Mouse (Mus musculus) T-cell, adult 2 months (primary cell): ENCODE data around the gene Pgs1.

Experiments
- DNase-seq: peaks from one replicate; pipeline ENCODE4 v3.0.0; 2022; ENCODE audit warnings: low spot score

Pgs1 gene

DNA sequence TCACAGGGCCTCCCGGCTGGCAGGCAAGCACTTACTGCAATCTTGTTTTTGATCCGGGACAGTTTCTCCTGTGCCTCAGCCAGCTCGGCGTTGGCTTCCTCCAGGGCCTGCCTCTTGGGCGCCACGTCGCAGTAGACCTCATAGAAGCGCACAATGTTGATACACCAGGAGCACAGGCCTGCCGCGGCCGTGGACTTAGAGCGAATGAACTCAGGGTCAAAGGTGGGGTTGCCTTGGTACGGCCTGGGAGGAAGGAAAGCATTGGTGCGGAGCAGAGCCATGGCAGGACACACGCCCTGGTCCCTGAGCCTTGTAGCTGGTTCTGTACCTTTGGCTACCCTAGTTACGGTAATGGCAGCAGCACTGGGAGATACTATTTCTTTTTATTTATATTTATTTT, 64.1 kb downstream of the Pgs1 start:
- DNase-seq = no peak

GRCm38 (mm10) chr11:118058367-118058766, 72.3 kb downstream of the Pgs1 start:
- DNase-seq = no peak

DNA sequence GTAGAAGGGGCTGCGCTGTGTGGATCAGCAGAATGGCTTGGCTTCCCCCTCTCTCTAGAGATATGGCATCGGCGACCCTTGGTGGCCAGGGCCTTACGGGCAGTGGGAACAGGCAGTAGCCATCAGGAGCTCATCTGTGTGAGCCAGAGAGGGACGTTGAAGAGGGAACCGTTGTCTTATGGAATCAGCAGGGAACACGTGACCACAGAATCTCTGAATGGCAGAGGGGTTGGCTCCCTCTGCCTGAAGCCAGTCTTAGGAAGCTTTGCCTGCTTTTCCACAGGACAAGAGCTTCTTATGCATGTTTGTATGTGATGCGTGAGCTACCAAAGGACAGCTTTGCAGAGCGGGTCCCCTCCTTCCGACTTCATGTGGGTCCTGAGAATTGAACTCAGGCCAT, 72.8 kb downstream of the Pgs1 start:
- DNase-seq = no peak

DNA sequence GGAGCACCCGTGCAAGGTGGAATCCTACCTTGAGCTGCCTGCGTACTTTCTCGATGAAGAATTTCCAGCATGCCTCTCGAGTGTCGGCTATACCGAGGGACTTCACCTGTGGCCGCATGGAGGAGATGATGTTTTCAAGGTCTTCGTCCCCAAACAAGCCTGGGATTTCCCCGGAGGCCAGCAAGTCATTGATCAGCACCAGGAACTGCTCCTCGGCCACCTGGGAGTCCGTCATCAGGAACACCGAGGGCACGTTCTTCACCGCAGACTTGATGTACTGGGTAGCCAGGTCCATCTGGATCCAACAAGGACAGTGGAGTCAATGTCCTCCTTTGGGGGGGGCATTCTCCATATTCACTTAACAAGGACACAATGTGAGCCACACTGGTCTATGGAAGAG, 73.9 kb downstream of the Pgs1 start:
- DNase-seq = no peak

- no peak for DNase-seq
Measured at GRCm38 (mm10) chr11:118067588-118067987, 81.5 kb downstream of the Pgs1 start.

DNA sequence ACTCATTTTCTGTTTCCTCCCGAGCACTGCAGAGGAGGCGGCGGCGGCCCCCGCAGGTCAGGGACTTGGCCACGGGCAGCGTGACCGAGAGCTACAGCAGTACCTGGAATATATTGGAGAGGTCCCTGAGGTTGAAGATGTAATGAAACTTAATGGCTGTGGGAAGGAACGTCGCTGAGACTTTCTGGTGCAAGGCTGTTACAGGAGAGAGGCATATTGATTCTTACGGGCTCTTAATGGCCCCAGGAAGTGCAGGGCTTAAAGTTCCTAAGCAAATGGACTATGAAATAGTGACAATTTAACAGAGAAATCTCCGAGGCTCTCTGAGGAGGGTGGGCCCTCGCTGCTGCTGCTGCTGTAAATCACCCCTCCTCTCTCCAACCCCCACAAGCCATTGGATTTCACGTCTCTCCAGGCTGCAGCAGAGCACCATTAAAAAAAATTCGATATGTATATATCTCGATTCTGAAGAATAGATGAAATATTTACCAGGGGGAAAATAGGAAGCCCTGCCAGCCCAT, 82.8 kb downstream of the Pgs1 start:
- no peak for DNase-seq

DNA sequence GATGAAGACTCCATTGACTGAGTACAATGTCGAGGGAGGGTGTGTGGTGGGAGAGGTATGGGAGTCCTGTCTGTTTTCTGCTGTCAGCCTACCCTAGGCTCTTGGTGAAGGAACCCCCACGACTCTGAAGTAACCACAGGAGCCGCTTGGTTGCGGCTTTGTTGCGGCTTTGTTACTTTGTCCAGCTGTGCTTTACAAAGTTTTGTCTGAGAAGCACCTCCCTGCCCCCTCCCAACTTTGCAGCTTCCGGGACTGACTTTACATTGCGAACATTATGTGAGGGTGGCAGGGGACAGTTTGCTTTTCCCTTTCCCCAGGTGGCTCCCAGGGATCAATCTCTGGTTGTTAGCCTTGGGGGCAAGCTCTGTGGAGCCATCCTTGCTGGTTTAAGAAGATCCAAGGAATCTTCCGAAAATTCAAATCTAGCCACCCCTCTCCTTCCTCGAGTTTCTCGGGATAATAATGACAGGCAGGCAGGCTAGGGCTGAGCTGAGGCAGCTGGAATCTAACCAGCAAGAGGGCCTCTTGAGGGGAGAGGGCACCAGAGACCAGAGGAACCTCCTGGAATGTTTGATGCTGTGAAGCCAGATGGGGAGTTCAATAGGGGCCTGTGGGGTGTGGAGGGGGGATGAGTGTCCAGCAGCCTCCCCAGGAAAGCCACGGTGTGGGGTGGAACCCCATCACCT, 85.3 kb downstream of the Pgs1 start:
- no peak for DNase-seq
